Mouse (Mus musculus) intestine, postnatal 0 days (tissue): ENCODE data around the gene C87436. TPM values are rescaled to one million over a fixed set of nuclear protein-coding genes. Genes with fewer than 3 reads are reported as not detected.

Source experiments
- ATAC-seq: fragments of 200-750 bp; cut with Nextera tagmentation; 2 replicates; pipeline ENCODE4 v1.8.0; 2017; ENCODE audit warnings: mild to moderate bottlenecking, moderate TSS enrichment, moderate library complexity
- H3K27ac ChIP-seq: fragments of 300-500 bp; sonication (generic); 2 replicates; pipeline ENCODE4 v1.5.1; 2014; ENCODE audit warnings: mild to moderate bottlenecking, low read depth, low read length, moderate library complexity
- H3K27me3 ChIP-seq: fragments of 300-500 bp; sonication (generic); replicated peaks from 2 replicates; pipeline ENCODE4 v1.6.1; 2014; ENCODE audit warnings: low read length, mixed read lengths; ENCODE audit not compliant: control insufficient read depth, insufficient read depth
- H3K36me3 ChIP-seq: fragments of 300-500 bp; sonication (generic); 2 replicates; pipeline ENCODE4 v1.6.1; 2014; ENCODE audit warnings: mild to moderate bottlenecking, moderate library complexity; ENCODE audit not compliant: control insufficient read depth, insufficient read depth
- H3K4me1 ChIP-seq: fragments of 300-500 bp; sonication (generic); replicated peaks from 2 replicates; pipeline ENCODE4 v1.6.1; 2014; ENCODE audit warnings: antibody characterized with exemption, low read length, mixed read lengths; ENCODE audit not compliant: control insufficient read depth, insufficient read depth
- H3K4me2 ChIP-seq: fragments of 300-500 bp; sonication (generic); replicated peaks from 2 replicates; pipeline ENCODE4 v1.6.1; 2014; ENCODE audit warnings: low read depth, mild to moderate bottlenecking, moderate library complexity
- H3K4me3 ChIP-seq: fragments of 300-500 bp; sonication (generic); 2 replicates; pipeline ENCODE4 v1.5.1; 2014; ENCODE audit warnings: low read depth, low read length
- H3K9ac ChIP-seq: fragments of 300-500 bp; sonication (generic); 2 replicates; pipeline ENCODE4 v1.6.1; 2014; ENCODE audit warnings: mild to moderate bottlenecking, low read depth, low read length
- H3K9me3 ChIP-seq: fragments of 300-500 bp; sonication (generic); 2 replicates; pipeline ENCODE4 v1.6.1; 2016; ENCODE audit warnings: mixed run types; ENCODE audit not compliant: control insufficient read depth
- CTCF ChIP-seq: sonication (generic); IDR thresholded peaks from 2 replicates; pipeline ENCODE4 v1.5.1; 2016; ENCODE audit warnings: low read depth, mild to moderate bottlenecking, control low read depth, antibody characterized with exemption, moderate library complexity
- WGBS: fragments of 180-500 bp; shearing (Covaris S2); extraction: QIAGEN DNeasy Blood & Tissue Kit; methylation state at CpG from one replicate; pipeline ENCODE4 v1.1.7; 2014; 5-methylcytosine and 5-hydroxymethylcytosine counted together
- polyA plus RNA-seq: library from polyadenylated mRNA; unstranded; fragments of >200 nt; fragmentation: Nextera tagmentation; extraction: Ambion mirVana; gene quantifications from 2 replicates; pipeline ENCODE4 v1.2.1, GENCODE M21; 2015

The C87436 gene
- polyA plus RNA-seq, 1 experiment from 2014 or later = 12.8 TPM

GRCm38 (mm10) chr6:86471317-86471716, 33.1 kb downstream of the C87436 start:
- H3K9ac ChIP-seq = peak overlapping the region; percentile 46
- peak overlapping the region; percentile 80 for H3K27ac ChIP-seq
- TF ChIP-seq CTCF = no peak
- peak overlapping the region; percentile 66 for H3K4me2 ChIP-seq
- no peaks in the 10 kb centered on the region for H3K27me3 ChIP-seq
- H3K9me3 ChIP-seq = no peaks in the 10 kb centered on the region
- 81% methylated on average over 3 of the region's 3 CpGs for WGBS
- H3K4me1 ChIP-seq = no peaks in the 10 kb centered on the region; the same call in 1 of the 2 replicates
- no peak overlapping the region; the same call in 1 of the 2 replicates for H3K4me3 ChIP-seq
- no peak for ATAC-seq
- peaks cover 27% of the 10 kb centered on the region for H3K36me3 ChIP-seq

DNA sequence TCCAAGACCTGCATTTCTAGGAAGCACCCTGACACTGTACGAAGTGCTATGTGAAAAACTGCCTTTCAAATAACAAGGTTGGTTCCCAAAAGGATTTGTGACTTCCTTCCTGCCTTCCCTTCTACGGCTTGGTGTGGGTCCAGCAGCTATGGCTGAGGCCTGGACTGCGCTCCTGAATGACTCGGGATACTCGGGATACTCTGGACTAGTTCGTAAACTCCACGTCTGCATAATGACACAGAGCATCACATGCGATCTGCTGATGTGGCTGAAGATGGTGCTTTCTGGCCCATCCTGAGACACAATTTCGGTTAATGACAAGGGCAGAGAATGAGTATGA, 33.6 kb downstream of the C87436 start:
- WGBS = 13% methylated on average over 9 of the region's 9 CpGs
- ATAC-seq = peak; percentile 50
- H3K4me3 ChIP-seq = peak overlapping the region; percentile 38

GRCm38 (mm10) chr6:86472100-86472955, 34.2 kb downstream of the C87436 start:
- Histone ChIP-seq H3K9me3 (no peaks in the 10 kb centered on the region), H3K4me3 (peak overlapping the region; percentile 38), H3K9ac (peak overlapping the region; percentile 62), H3K4me2 (peak overlapping the region; percentile 66), H3K36me3 (peaks cover 20% of the 10 kb centered on the region), H3K4me1 (no peaks in the 10 kb centered on the region; the same call in 1 of the 2 replicates), H3K27me3 (no peaks in the 10 kb centered on the region), H3K27ac (peak overlapping the region; percentile 80)
- ATAC-seq = peak; percentile 94
- peak; percentile 100 for TF ChIP-seq CTCF
- WGBS = under 1% methylated on average over 56 of the region's 56 CpGs

More for the DNA sequence above, 33.6 kb downstream of the C87436 start:
- H3K36me3 ChIP-seq = peaks cover 26% of the 10 kb centered on the region
- peak overlapping the region; percentile 66 for H3K4me2 ChIP-seq
- TF ChIP-seq CTCF = no peak
- no peaks in the 10 kb centered on the region for H3K9me3 ChIP-seq
- H3K9ac ChIP-seq = peak overlapping the region; percentile 46
- H3K27me3 ChIP-seq = no peaks in the 10 kb centered on the region
- H3K27ac ChIP-seq = peak overlapping the region; percentile 80
- H3K4me1 ChIP-seq = no peaks in the 10 kb centered on the region; the same call in 1 of the 2 replicates

DNA sequence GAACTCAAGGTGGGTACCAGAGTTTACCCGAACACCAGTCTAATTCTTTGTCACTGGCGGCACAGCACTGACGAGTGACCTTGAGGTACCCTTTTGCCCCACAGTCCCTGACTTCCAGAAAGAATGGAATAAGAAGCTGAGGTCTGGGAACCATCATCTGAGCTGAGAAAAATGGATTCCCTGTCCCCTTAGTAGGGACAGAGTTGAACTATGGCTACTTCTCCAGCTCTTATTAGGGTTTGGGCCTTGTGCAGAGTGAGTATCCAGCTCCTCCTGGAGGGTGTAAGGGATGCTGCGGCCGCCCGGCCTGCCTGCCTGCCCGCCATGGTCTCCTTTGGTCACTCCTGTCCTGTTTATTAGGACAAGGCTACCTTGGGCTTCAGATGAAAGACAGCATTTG, 34.9 kb downstream of the C87436 start:
- no peak for ATAC-seq
- 46% methylated on average over 7 of the region's 7 CpGs for WGBS
- H3K27me3 ChIP-seq = no peaks in the 10 kb centered on the region
- peak; percentile 52 for TF ChIP-seq CTCF
- H3K36me3 ChIP-seq = peaks cover 12% of the 10 kb centered on the region; the same call in 1 of the 2 replicates
- H3K27ac ChIP-seq = peak overlapping the region; percentile 80
- H3K4me2 ChIP-seq = peak overlapping the region; percentile 66
- H3K9me3 ChIP-seq = no peaks in the 10 kb centered on the region
- H3K4me1 ChIP-seq = no peaks in the 10 kb centered on the region; the same call in 1 of the 2 replicates
- H3K9ac ChIP-seq = peak overlapping the region; percentile 62
- peak overlapping the region; percentile 38 for H3K4me3 ChIP-seq

DNA sequence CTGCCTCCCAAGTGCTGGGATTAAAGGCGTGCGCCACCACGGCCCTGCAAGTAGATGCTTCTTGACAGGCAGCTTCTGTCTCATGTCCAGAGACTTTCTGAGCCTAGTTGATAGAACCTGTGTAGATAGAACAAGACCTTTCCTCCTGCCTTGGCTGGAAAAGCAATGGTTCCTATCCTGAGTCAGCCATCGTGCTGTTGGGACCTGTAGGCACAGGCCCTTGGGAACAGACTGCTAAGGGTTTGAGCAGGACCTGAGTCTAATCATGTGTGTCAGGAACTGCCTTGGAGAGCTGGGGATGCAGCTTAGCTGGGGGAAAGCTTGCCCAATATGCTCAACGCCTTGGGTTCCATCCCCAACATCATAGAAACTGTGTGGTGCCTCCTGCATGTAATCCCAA, 35.9 kb downstream of the C87436 start:
- H3K36me3 ChIP-seq = peaks cover 10% of the 10 kb centered on the region; the same call in 1 of the 2 replicates
- no peak overlapping the region for H3K4me2 ChIP-seq
- H3K4me1 ChIP-seq = peaks cover 1% of the 10 kb centered on the region; the same call in 1 of the 2 replicates
- H3K9me3 ChIP-seq = no peaks in the 10 kb centered on the region
- no peak overlapping the region for H3K4me3 ChIP-seq
- H3K27me3 ChIP-seq = no peaks in the 10 kb centered on the region
- TF ChIP-seq CTCF = no peak
- 92% methylated on average over 5 of the region's 5 CpGs for WGBS
- no peak overlapping the region for H3K9ac ChIP-seq
- no peak overlapping the region for H3K27ac ChIP-seq
- no peak for ATAC-seq

DNA sequence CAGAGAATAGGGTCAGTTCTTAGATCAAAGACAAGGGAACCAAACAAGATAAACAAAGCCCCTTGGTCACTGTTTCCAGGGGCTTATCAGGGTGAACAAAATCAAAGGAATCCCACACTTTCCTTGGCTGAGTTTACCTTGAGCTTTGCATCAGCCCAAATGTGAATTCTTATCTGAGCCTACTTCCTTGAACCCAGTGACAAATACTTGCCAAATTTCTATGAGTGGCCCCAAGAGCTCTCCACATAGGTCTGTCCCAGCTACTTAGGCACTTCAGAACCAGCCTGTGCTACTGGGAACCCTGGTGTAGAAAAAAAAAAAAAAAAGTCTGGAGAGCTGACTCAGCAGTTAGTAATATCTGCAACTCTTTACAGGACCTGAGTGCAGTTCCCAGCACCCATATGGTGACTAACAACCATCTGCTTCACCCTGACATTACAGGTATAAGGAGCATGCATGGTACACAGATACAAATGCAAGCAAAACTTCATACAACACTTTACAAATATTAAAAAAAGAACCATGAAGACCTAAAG, 36.5 kb downstream of the C87436 start:
- Histone ChIP-seq H3K9me3 (no peaks in the 10 kb centered on the region), H3K4me3 (no peak overlapping the region), H3K27ac (no peak overlapping the region), H3K27me3 (no peaks in the 10 kb centered on the region), H3K4me1 (peaks cover 2% of the 10 kb centered on the region), H3K9ac (no peak overlapping the region), H3K4me2 (no peak overlapping the region), H3K36me3 (peaks cover 7% of the 10 kb centered on the region; the same call in 1 of the 2 replicates)
- ATAC-seq = no peak
- no peak for TF ChIP-seq CTCF
